Mouse (Mus musculus): ENCODE data around the gene Map2k2.

DNA sequence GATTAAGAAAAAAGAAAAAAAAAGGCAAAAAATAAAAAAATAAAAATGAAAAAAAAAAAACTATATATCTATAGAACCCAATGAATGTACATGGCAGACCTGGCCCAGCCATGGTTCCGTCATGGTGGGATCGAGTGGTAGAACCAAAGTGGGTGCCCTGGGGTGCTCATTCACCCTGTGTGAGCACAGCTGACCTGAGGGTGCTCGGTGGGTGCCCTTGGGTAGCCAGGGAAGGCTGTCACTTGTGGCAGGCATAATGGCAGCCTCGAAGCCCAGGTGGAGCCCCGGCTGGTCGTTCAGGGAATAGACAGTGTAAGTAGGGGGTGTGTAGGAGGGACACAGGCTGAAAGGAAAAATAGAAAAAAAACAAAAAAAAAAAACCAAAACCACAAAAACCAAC lies 45.5 kb downstream of the Map2k2 start:
- TF ChIP-seq CTCF (IDR thresholded peaks at IDR 0.05), result no peak
- TF ChIP-seq EP300 (IDR thresholded peaks at IDR 0.05), result no peak
